Mouse (Mus musculus): ENCODE measurements at regions not wholly inside any gene's neighbourhood (a gene's known extent, or its start where the extent isn't known, plus 50 kb on each side); places are given as distances from the start of the nearest gene placed in this dataset.
A peak's percentile ranks its signal among the peaks of the same experiment; 100 is the strongest.

- ATAC-seq (replicated peaks; ENCODE audit: poor library complexity, severe bottlenecking) = no peak
Measured at GRCm38 (mm10) chr5:85954526-85954925, 110.9 kb downstream of the Cenpc1 start.

- peak; percentile 69 for ATAC-seq (replicated peaks; ENCODE audit: poor library complexity, severe bottlenecking)
Measured at GRCm38 (mm10) chr5:85936667-85937314, 128.6 kb downstream of the Cenpc1 start.

GRCm38 (mm10) chr5:85918288-85918687 lies 147.1 kb downstream of the Cenpc1 start:
- ATAC-seq (replicated peaks; ENCODE audit: poor library complexity, severe bottlenecking) = no peak

- ATAC-seq (replicated peaks; ENCODE audit: poor library complexity, severe bottlenecking) = peak; percentile 88
Measured at GRCm38 (mm10) chr5:85915000-85915399, 150.4 kb downstream of the Cenpc1 start.

GRCm38 (mm10) chr5:85896452-85896851 lies 168.9 kb downstream of the Cenpc1 start:
- no peak for ATAC-seq (replicated peaks; ENCODE audit: poor library complexity, severe bottlenecking)

GRCm38 (mm10) chr5:85895814-85896213 lies 169.6 kb downstream of the Cenpc1 start:
- no peak for ATAC-seq (replicated peaks; ENCODE audit: poor library complexity, severe bottlenecking)

- ATAC-seq (replicated peaks; ENCODE audit: poor library complexity, severe bottlenecking) = no peak
Measured at GRCm38 (mm10) chr5:85870311-85870710, 195.1 kb downstream of the Cenpc1 start.

GRCm38 (mm10) chr5:85832556-85832955 lies 232.8 kb downstream of the Cenpc1 start:
- no peak for ATAC-seq (replicated peaks; ENCODE audit: poor library complexity, severe bottlenecking)

GRCm38 (mm10) chr5:85795531-85796197 lies 269.7 kb downstream of the Cenpc1 start:
- no peak for ATAC-seq (replicated peaks; ENCODE audit: poor library complexity, severe bottlenecking)

- no peak for ATAC-seq (replicated peaks; ENCODE audit: poor library complexity, severe bottlenecking)
Measured at GRCm38 (mm10) chr5:85793148-85793547, 272.2 kb downstream of the Cenpc1 start.

- peak; percentile 99 for ATAC-seq (replicated peaks; ENCODE audit: poor library complexity, severe bottlenecking)
Measured at GRCm38 (mm10) chr5:85780730-85781454, 284.5 kb downstream of the Cenpc1 start.

- no peak for ATAC-seq (replicated peaks; ENCODE audit: poor library complexity, severe bottlenecking)
Measured at GRCm38 (mm10) chr5:85780017-85780416, 285.4 kb downstream of the Cenpc1 start.

- no peak for ATAC-seq (replicated peaks; ENCODE audit: poor library complexity, severe bottlenecking)
Measured at GRCm38 (mm10) chr5:85779205-85779604, 286.2 kb downstream of the Cenpc1 start.

- ATAC-seq (replicated peaks; ENCODE audit: poor library complexity, severe bottlenecking) = no peak
Measured at GRCm38 (mm10) chr5:85772660-85773059, 292.7 kb downstream of the Cenpc1 start.

- peak; percentile 99 for ATAC-seq (replicated peaks; ENCODE audit: poor library complexity, severe bottlenecking)
Measured at GRCm38 (mm10) chr5:85772086-85772485, 293.3 kb downstream of the Cenpc1 start.

- ATAC-seq (replicated peaks; ENCODE audit: poor library complexity, severe bottlenecking) = no peak
Measured at GRCm38 (mm10) chr5:85767157-85767556, 298.2 kb downstream of the Cenpc1 start.

- ATAC-seq (replicated peaks; ENCODE audit: poor library complexity, severe bottlenecking) = no peak
Measured at GRCm38 (mm10) chr5:85756716-85757115, 308.7 kb downstream of the Cenpc1 start.

- ATAC-seq (replicated peaks; ENCODE audit: poor library complexity, severe bottlenecking) = no peak
Measured at GRCm38 (mm10) chr5:85754227-85754626, 311.2 kb downstream of the Cenpc1 start.

GRCm38 (mm10) chr5:85753109-85753508 lies 312.3 kb downstream of the Cenpc1 start:
- ATAC-seq (replicated peaks; ENCODE audit: poor library complexity, severe bottlenecking) = no peak

- no peak for ATAC-seq (replicated peaks; ENCODE audit: poor library complexity, severe bottlenecking)
Measured at GRCm38 (mm10) chr5:85751649-85752048, 313.7 kb downstream of the Cenpc1 start.

GRCm38 (mm10) chr5:85750893-85751292 lies 314.5 kb downstream of the Cenpc1 start:
- ATAC-seq (replicated peaks; ENCODE audit: poor library complexity, severe bottlenecking) = no peak

All from granulocyte monocyte progenitor cell, adult 5-6 weeks (primary cell).